Mouse (Mus musculus) embryonic fibroblast, embryonic 13.5 days (primary cell): Measurements from ENCODE around the gene Rrad.

Source experiments
- CTCF ChIP-seq: IDR thresholded peaks from 2 replicates; pipeline ENCODE4 v1.5.1; 2011; ENCODE audit warnings: mild to moderate bottlenecking, control low read depth, low read length, moderate library complexity, borderline replicate concordance; ENCODE audit not compliant: insufficient read depth
- POLR2A ChIP-seq: IDR thresholded peaks from 2 replicates; pipeline ENCODE4 v1.6.1; 2011; ENCODE audit warnings: low read depth, mild to moderate bottlenecking, control low read depth, low read length, moderate library complexity

- TF ChIP-seq CTCF (no peak), POLR2A (no peak)
These were observed 18.0 kb downstream of the Rrad start for GRCm38 (mm10) chr8:104613119-104613518.
